Mouse (Mus musculus) common myeloid progenitor, adult 5-6 weeks (primary cell): ENCODE results near the gene Gm3488. TPM values are rescaled to one million over a fixed set of nuclear protein-coding genes. Genes with fewer than 3 reads are reported as not detected.
"Not testable (repeated sequence)": the region's sequence is repeated elsewhere in the genome, so short reads cannot be mapped to it uniquely, and the experiment has no call there.

Experiments used
- ATAC-seq: replicated peaks from 2 replicates; pipeline ENCODE4 v1.8.0; 2016; ENCODE audit warnings: low read depth, mild to moderate bottlenecking, moderate TSS enrichment, inconsistent platforms; ENCODE audit not compliant: poor library complexity, severe bottlenecking
- total RNA-seq: library from RNA; stranded (forward); fragments of 200-1000, 187-1606 nt; gene quantifications from 2 replicates; pipeline ENCODE4 v1.2.3, GENCODE M21; 2017

Gm3488 gene
- total RNA-seq = 1.1 TPM in 1 of 2 replicates, not detected in the other

- not testable (repeated sequence) for ATAC-seq
These were observed at the start of gene Gm3488 for GRCm38 (mm10) chr14:5501374-5501773. Gm3488 (plus strand) TSS chr14:5501674.

- not testable (repeated sequence) for ATAC-seq
These were observed 46.1 kb upstream of the Gm3488 start, which contains the start of gene Gm3194 for GRCm38 (mm10) chr14:5455367-5455766. Gm3194 (minus strand) TSS chr14:5455467.

- ATAC-seq = not testable (repeated sequence)
These were observed 41.0 kb upstream of the Gm3488 start for GRCm38 (mm10) chr14:5460469-5460868.

- not testable (repeated sequence) for ATAC-seq
These were observed 23.7 kb upstream of the Gm3488 start, which contains the start of gene Gm8246 for GRCm38 (mm10) chr14:5477730-5478129. Gm8246 (minus strand) TSS chr14:5477830.

- not testable (repeated sequence) for ATAC-seq
These were observed 17.6 kb upstream of the Gm3488 start, which contains the start of gene Gm3187 for GRCm38 (mm10) chr14:5483907-5484306. Gm3187 (plus strand) TSS chr14:5484207.

- ATAC-seq = not testable (repeated sequence)
These were observed 36.7 kb downstream of the Gm3488 start, which contains the start of gene Gm3532 for GRCm38 (mm10) chr14:5538196-5538595. Gm3532 (plus strand) TSS chr14:5538496.

Other genes starting within 250 kb of the Gm3488 start
- gene Gm3526, start 241.1 kb upstream of the Gm3488 start, total RNA-seq = not detected in 2 replicates
- gene Gm3542, start 166.7 kb upstream of the Gm3488 start, total RNA-seq = not detected in 2 replicates
- gene Gm3500, start 112.6 kb upstream of the Gm3488 start, total RNA-seq = not detected in 2 replicates
- 0.29 and 1.1 TPM in 2 replicates for gene Gm3194, start 46.2 kb upstream of the Gm3488 start, total RNA-seq
- gene Gm8246, start 23.8 kb upstream of the Gm3488 start, total RNA-seq = not detected in 2 replicates
- gene Gm3187, start 17.5 kb upstream of the Gm3488 start, total RNA-seq = not detected in 2 replicates
- gene Gm3532, start 36.8 kb downstream of the Gm3488 start, total RNA-seq = not detected in 2 replicates
- not detected in 2 replicates for gene Gm8265, start 131.4 kb downstream of the Gm3488 start, total RNA-seq
- not detected in 2 replicates for gene Gm9603, start 185.8 kb downstream of the Gm3488 start, total RNA-seq
- gene Gm3373, start 239.9 kb downstream of the Gm3488 start, total RNA-seq = not detected in 2 replicates